Mouse (Mus musculus) heart, embryonic 14.5 days (tissue): Measurements from ENCODE around the gene Trak1. TPM values are rescaled to one million over a fixed set of nuclear protein-coding genes. Genes with fewer than 3 reads are reported as not detected.

Experiments
- ATAC-seq: fragments of 200-750 bp; cut with Nextera tagmentation; 2 replicates; pipeline ENCODE4 v1.8.0; 2017; ENCODE audit warnings: low read depth, moderate TSS enrichment; ENCODE audit not compliant: insufficient number of reproducible peaks, insufficient read depth, low FRiP score
- H3K27ac ChIP-seq, 2 experiments: fragments of 200-500 bp in 1 of 2; fragments of 300-500 bp in 1 of 2; sonication (generic) in 1 of 2; replicated peaks in 1 of 2; 2 replicates each; pipeline ENCODE4 v1.5.1; 2012 to 2014; ENCODE audit warnings: low read depth in 2 of 2, low read length in 2 of 2, control low read depth in 1 of 2, mild to moderate bottlenecking in 1 of 2, mixed read lengths in 1 of 2; ENCODE audit not compliant: control insufficient read depth in 1 of 2, insufficient read depth in 1 of 2
- H3K27me3 ChIP-seq: fragments of 300-500 bp; sonication (generic); 2 replicates; pipeline ENCODE4 v1.6.1; 2014; ENCODE audit warnings: mild to moderate bottlenecking, low read length, control low read depth; ENCODE audit not compliant: control insufficient read depth, insufficient read depth
- H3K36me3 ChIP-seq: fragments of 300-500 bp; sonication (generic); 2 replicates; pipeline ENCODE4 v1.6.1; 2014; ENCODE audit warnings: mild to moderate bottlenecking, control low read depth, low read length, mixed read lengths; ENCODE audit not compliant: control insufficient read depth, insufficient read depth
- H3K4me1 ChIP-seq, 2 experiments: fragments of 200-500 bp in 1 of 2; fragments of 300-500 bp in 1 of 2; sonication (generic) in 1 of 2; 2 replicates each; pipeline ENCODE4 v1.6.1; 2012 to 2014; ENCODE audit warnings: low read length in 2 of 2, control low read depth in 1 of 2, mixed read lengths in 1 of 2; ENCODE audit not compliant: control insufficient read depth in 2 of 2, insufficient read depth in 2 of 2
- H3K4me2 ChIP-seq: fragments of 300-500 bp; sonication (generic); 2 replicates; pipeline ENCODE4 v1.6.1; 2014; ENCODE audit warnings: mild to moderate bottlenecking, low read length
- H3K4me3 ChIP-seq, 2 experiments: fragments of 200-500 bp in 1 of 2; fragments of 300-500 bp in 1 of 2; sonication (generic) in 1 of 2; 2 replicates each; pipeline ENCODE4 v1.5.1; 2012 to 2014; ENCODE audit warnings: low read length in 2 of 2, mild to moderate bottlenecking in 2 of 2, control low read depth in 1 of 2, low read depth in 1 of 2, moderate library complexity in 1 of 2; ENCODE audit not compliant: control insufficient read depth in 1 of 2, insufficient read depth in 1 of 2
- H3K9ac ChIP-seq: fragments of 300-500 bp; sonication (generic); 2 replicates; pipeline ENCODE4 v1.6.1; 2014; ENCODE audit warnings: mild to moderate bottlenecking, low read length
- H3K9me3 ChIP-seq: fragments of 300-500 bp; sonication (generic); 2 replicates; pipeline ENCODE4 v1.6.1; 2016; ENCODE audit warnings: low read length, control low read depth; ENCODE audit not compliant: control insufficient read depth
- WGBS: fragments of 180-500 bp; shearing (Covaris S2); extraction: QIAGEN DNeasy Blood & Tissue Kit; methylation state at CpG from one replicate; pipeline ENCODE4 v1.1.7; 2014; 5-methylcytosine and 5-hydroxymethylcytosine counted together
- polyA plus RNA-seq: library from polyadenylated mRNA; unstranded; fragments of >200 nt; fragmentation: Nextera tagmentation; extraction: Ambion mirVana; gene quantifications from 2 replicates; pipeline ENCODE4 v1.2.1, GENCODE M21; 2014

Gene Trak1
- polyA plus RNA-seq, 1 experiment from 2014 or later, result 41.3 TPM

DNA sequence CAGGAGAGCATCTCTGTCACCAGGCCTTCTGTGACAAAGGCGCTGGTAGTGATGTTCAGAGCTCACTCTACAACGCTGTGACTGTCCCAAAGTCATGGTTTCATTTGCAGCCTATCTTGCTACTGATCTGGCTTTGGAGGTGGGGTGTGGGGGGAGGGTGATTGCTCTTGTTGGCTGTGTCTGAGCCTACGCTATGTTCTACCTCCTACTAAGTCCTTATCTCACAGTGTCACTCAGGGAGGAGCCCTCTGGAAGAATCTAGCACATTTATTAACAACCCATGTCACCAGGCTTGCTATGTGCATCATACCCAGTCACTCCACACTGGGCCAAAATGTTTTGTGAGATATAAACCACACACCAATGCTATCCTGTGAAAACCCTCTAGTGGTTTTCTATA is 129.1 kb downstream of the Trak1 start:
- 50% methylated on average over 3 of the region's 3 CpGs for WGBS
- Histone ChIP-seq H3K27me3 (no peaks in the 10 kb centered on the region), H3K4me3 (no peak overlapping the region), H3K9me3 (no peaks in the 10 kb centered on the region), H3K27ac (no peak overlapping the region), H3K9ac (no peak overlapping the region), H3K4me2 (no peak overlapping the region), H3K36me3 (no peaks in the 10 kb centered on the region), H3K4me1 (peaks cover 32 to 50% of the 10 kb centered on the region in 2 experiments)
- ATAC-seq, result no peak

GRCm38 (mm10) chr9:121426902-121427301 is 129.6 kb downstream of the Trak1 start:
- Histone ChIP-seq H3K9me3 (no peaks in the 10 kb centered on the region), H3K9ac (no peak overlapping the region), H3K27ac (no peak overlapping the region), H3K27me3 (no peaks in the 10 kb centered on the region), H3K4me2 (no peak overlapping the region), H3K4me3 (no peak overlapping the region), H3K36me3 (peaks cover 3% of the 10 kb centered on the region; the same call in 1 of the 2 replicates), H3K4me1 (peaks cover 32 to 45% of the 10 kb centered on the region in 2 experiments)
- WGBS, result 92% methylated on average over 5 of the region's 5 CpGs
- no peak for ATAC-seq

DNA sequence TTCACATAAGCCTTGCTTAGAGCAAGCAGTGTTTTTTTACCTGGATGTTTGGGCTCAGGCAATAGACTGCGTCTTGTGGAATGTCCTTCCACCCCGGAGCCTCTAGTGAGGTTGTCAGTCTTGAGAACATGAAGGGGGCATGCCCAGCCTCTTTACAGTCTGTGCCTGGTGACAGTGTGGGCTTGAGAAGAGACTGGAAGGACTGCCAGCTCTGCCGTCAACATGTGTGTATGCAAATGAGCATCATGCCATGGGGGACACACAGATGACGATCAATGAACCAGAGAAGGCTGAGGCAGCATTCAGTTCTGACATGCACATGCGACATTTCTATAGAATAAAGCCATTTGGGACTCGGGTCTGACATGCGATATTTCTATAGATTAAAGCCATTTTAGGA is 132.3 kb downstream of the Trak1 start:
- H3K4me3 ChIP-seq, result no peak overlapping the region
- no peak overlapping the region for H3K9ac ChIP-seq
- H3K36me3 ChIP-seq, result peaks cover 16% of the 10 kb centered on the region
- WGBS, result 80% methylated on average over 7 of the region's 7 CpGs
- no peak for ATAC-seq
- peaks cover 33 to 43% of the 10 kb centered on the region in 2 experiments for H3K4me1 ChIP-seq
- no peaks in the 10 kb centered on the region for H3K27me3 ChIP-seq
- no peaks in the 10 kb centered on the region for H3K9me3 ChIP-seq
- no peak overlapping the region for H3K4me2 ChIP-seq
- peak overlapping the region in 1 of 2 experiments; percentile 67; a peak in 1 of 4 replicates for H3K27ac ChIP-seq

DNA sequence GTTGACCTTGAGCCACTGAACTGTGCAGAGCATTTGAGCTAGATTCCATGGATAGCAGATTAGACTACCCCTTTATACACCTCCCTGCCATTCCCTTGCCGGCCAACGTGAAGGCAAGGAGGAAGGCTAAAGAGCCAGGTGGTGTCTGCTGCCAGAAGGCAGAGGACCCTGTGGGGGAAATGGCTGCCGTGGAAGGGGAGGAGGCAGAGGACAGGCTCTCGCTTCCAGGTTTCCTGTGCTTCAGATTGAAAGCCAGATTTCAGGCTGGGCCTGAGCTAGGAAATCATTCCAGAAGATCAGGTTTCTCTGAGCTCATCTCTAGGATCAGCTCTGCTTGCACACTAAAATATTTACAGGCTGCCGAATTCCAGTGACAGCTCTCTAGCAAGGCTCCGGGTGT is 133.1 kb downstream of the Trak1 start:
- Histone ChIP-seq H3K9ac (no peak overlapping the region), H3K27me3 (no peaks in the 10 kb centered on the region), H3K4me3 (no peak overlapping the region), H3K36me3 (peaks cover 16% of the 10 kb centered on the region), H3K4me1 (peaks cover 38 to 48% of the 10 kb centered on the region in 2 experiments), H3K4me2 (no peak overlapping the region), H3K27ac (peak overlapping the region in 1 of 2 experiments; percentile 67; a peak in 2 of 4 replicates), H3K9me3 (no peaks in the 10 kb centered on the region)
- ATAC-seq, result no peak
- 22% methylated on average over 6 of the region's 6 CpGs for WGBS

DNA sequence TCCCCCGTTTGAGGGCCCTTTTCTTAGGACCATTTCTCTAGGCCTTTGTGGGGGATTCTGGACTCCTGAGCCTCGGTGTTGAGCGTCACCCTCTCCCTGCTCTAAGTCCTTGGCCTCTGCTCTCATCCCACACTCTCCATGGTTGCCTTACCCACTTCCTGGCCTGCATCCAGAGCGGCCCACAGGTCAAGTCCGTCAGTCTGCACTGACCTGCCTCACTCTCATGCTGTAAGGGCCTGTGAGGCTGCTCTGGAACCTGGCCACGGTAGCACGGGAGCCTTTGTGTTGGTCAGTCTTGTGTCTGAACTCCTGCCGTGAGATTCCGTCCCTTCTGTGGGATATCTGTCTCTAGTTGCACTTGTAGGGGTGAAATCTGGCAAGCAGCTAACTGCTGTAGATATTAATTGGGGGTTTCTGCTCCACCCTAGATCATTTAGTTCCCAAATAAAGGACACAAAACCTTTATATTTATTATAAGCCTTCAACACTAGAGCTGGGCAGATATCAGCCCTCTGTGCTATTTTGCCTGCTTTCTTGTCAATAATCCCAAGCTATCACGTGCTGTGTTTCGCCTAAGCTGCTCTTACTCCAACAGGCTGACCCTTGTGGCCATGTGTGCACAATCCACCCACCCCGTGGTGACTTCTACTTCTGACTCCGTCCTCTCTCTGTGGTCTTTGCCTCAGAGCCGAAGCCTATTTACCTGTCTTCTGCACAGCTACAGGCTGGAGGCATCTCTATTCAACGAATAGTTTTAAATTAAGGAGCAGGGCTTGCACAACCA is 136.6 kb downstream of the Trak1 start:
- no peak overlapping the region for H3K9ac ChIP-seq
- H3K9me3 ChIP-seq, result no peaks in the 10 kb centered on the region
- no peak for ATAC-seq
- no peak overlapping the region for H3K4me2 ChIP-seq
- peaks cover 33 to 44% of the 10 kb centered on the region in 2 experiments for H3K4me1 ChIP-seq
- H3K36me3 ChIP-seq, result peaks cover 16% of the 10 kb centered on the region
- 71% methylated on average over 15 of the region's 15 CpGs for whole genome bisulfite sequencing
- H3K4me3 ChIP-seq, result no peak overlapping the region
- H3K27ac ChIP-seq, result peak overlapping the region in 1 of 2 experiments; percentile 14; a peak in 1 of 4 replicates
- no peaks in the 10 kb centered on the region for H3K27me3 ChIP-seq

- Histone ChIP-seq H3K4me1 (peaks cover 23 to 38% of the 10 kb centered on the region in 2 experiments), H3K9ac (peak overlapping the region; percentile 40; the same call in 1 of the 2 replicates), H3K36me3 (peaks cover 19% of the 10 kb centered on the region), H3K9me3 (no peaks in the 10 kb centered on the region), H3K4me2 (0 out of 2 replicates have a peak overlapping the region, but pooled peaks have one; percentile 16), H3K4me3 (no peak overlapping the region), H3K27ac (peak overlapping the region; percentile 68 to 70), H3K27me3 (no peaks in the 10 kb centered on the region)
- whole genome bisulfite sequencing, result 27% methylated on average over 3 of the region's 3 CpGs
- ATAC-seq, result no peak
These were observed 138.1 kb downstream of the Trak1 start for GRCm38 (mm10) chr9:121435332-121435956.

GRCm38 (mm10) chr9:121436501-121436900 is 139.2 kb downstream of the Trak1 start:
- WGBS, result 10% methylated on average over 1 of the region's 1 CpGs

More at GRCm38 (mm10) chr9:121436501-121436900, 139.2 kb downstream of the Trak1 start:
- H3K27me3 ChIP-seq, result no peaks in the 10 kb centered on the region
- ATAC-seq, result no peak
- no peak overlapping the region for H3K4me2 ChIP-seq
- H3K27ac ChIP-seq, result peak overlapping the region; percentile 59
- H3K4me1 ChIP-seq, result peaks cover 20 to 33% of the 10 kb centered on the region in 2 experiments
- H3K4me3 ChIP-seq, result no peak overlapping the region
- H3K9ac ChIP-seq, result no peak overlapping the region
- H3K9me3 ChIP-seq, result no peaks in the 10 kb centered on the region
- peaks cover 28% of the 10 kb centered on the region for H3K36me3 ChIP-seq
